Mouse (Mus musculus) macrophage (primary cell): ENCODE results near the gene Itga2b. TPM values are rescaled to one million over a fixed set of nuclear protein-coding genes. Genes with fewer than 3 reads are reported as not detected.
"Not testable (repeated sequence)": the region's sequence is repeated elsewhere in the genome, so short reads cannot be mapped to it uniquely, and the experiment has no call there.

ENCODE experiments used
- H3K27ac ChIP-seq: fragments of 350-480 bp; formaldehyde crosslinking; 2 replicates; pipeline ENCODE4 v1.9.0; 2021
- H3K36me3 ChIP-seq: fragments of 350-480 bp; formaldehyde crosslinking; 2 replicates; pipeline ENCODE4 v1.9.0; 2021; ENCODE audit errors: inconsistent target
- H3K4me3 ChIP-seq: fragments of 350-480 bp; formaldehyde crosslinking; 2 replicates; pipeline ENCODE4 v1.9.0; 2021; ENCODE audit errors: inconsistent target
- H3K79me2 ChIP-seq: fragments of 350-480 bp; formaldehyde crosslinking; 2 replicates; pipeline ENCODE4 v1.9.0; 2021; ENCODE audit errors: inconsistent target
- WGBS: methylation state at CpG from one replicate; pipeline ENCODE4 v1.1.7; 2026; ENCODE audit warnings: inconsistent platforms; ENCODE audit not compliant: missing documents; 5-methylcytosine and 5-hydroxymethylcytosine counted together
- polyA plus RNA-seq: library from polyadenylated mRNA; stranded (reverse); fragments of 250-400 nt; gene quantifications from 3 replicates; pipeline ENCODE4 v1.2.4, GENCODE M21; 2018; ENCODE audit warnings: inconsistent platforms

The Itga2b gene
- polyA plus RNA-seq, 1 experiment from 2014 or later, result 0.90 TPM

DNA sequence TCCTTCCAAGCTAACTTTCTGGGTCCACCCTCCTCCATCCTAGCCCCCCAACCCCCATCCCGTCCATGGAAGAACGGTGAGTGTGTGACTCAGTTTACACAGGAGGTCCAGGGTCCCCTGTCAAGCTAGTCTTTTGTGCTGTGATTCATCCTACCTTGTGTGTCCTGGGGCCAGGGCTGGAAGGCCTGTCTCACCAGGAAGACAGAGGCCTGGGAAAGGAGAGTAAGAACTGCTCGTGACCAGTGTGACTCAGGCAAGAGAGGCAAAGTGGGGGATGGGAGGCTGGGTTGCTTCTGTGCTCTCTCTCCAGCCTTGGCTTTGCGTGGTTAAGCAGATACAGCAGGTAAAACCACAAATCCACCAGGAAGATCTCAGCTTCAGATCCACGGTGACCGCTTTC lies 45.3 kb downstream of the Itga2b start:
- peak overlapping the region; percentile 99 for H3K27ac ChIP-seq
- peaks cover 31% of the 10 kb centered on the region for H3K79me2 ChIP-seq
- peaks cover 7% of the 10 kb centered on the region; the same call in 1 of the 2 replicates for H3K36me3 ChIP-seq
- H3K4me3 ChIP-seq, result no peak overlapping the region; the same call in 1 of the 2 replicates
- 70% methylated on average over 6 of the region's 6 CpGs for WGBS

DNA sequence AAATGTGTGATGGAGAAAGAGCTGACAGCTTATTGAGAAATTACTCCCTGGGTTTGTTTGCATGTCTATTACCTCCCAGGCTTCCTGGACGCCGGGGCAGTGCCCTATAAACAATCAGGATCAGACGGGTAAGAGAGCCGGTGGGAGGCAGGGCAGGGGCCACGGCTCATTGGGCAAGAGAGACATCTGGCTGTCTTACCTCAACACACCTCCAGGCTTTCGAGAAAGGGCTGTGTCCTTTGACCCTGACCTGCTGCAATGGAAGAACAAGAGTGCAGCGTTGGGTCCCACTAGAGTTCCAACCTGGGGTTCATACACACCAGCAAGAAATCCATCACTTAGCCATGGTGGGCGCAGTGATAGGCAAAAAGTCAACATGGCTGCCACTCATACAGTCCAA lies 48.4 kb downstream of the Itga2b start:
- Histone ChIP-seq H3K4me3 (no peak overlapping the region), H3K27ac (no peak overlapping the region), H3K36me3 (no peaks in the 10 kb centered on the region; the same call in 1 of the 2 replicates), H3K79me2 (peaks cover 5% of the 10 kb centered on the region)
- 77% methylated on average over 8 of the region's 8 CpGs for WGBS

DNA sequence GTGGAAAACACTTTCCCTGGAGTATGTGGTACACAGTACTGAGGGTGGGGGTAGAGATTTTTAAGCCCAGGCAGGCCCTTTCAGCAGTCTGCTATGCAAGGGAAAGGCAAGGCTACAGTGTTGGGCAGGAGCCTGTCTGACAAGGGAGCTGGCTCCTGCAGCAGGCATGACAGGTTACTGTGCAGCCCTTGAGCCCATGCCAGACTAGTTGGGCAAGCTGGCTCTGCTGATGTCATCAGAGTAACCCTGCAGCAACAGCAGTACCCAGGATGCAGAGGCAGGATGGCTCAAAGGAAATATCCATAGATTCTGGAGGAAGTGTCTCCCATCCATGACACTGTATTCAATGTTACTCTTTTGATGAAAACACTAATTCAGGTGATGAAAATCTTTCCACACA lies 51.0 kb downstream of the Itga2b start:
- no peak overlapping the region for H3K27ac ChIP-seq
- no peaks in the 10 kb centered on the region for H3K79me2 ChIP-seq
- no peak overlapping the region for H3K4me3 ChIP-seq
- no peaks in the 10 kb centered on the region for H3K36me3 ChIP-seq

DNA sequence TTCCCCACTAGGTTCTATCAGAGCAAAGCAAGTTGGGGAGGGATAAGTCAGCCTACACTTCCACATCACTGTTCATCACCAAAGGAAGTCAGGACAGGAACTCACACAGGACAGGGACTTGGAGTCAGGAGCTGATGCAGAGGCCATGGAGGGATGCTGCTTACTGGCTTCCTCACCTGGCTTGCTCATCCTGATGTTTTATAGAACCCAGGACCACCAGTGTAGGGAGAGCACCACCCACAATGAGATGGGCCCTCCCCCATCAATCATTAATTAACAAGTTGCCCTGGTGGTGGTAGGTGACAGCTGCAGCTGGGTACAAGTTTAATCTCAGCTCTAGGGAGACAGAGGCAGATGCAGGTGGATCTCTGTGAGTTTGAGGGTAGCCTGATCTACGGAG lies 52.8 kb downstream of the Itga2b start:
- Histone ChIP-seq H3K79me2 (no peaks in the 10 kb centered on the region), H3K36me3 (no peaks in the 10 kb centered on the region), H3K4me3 (no peak overlapping the region), H3K27ac (no peak overlapping the region)
- WGBS, result 88% methylated on average over 1 of the region's 1 CpGs

DNA sequence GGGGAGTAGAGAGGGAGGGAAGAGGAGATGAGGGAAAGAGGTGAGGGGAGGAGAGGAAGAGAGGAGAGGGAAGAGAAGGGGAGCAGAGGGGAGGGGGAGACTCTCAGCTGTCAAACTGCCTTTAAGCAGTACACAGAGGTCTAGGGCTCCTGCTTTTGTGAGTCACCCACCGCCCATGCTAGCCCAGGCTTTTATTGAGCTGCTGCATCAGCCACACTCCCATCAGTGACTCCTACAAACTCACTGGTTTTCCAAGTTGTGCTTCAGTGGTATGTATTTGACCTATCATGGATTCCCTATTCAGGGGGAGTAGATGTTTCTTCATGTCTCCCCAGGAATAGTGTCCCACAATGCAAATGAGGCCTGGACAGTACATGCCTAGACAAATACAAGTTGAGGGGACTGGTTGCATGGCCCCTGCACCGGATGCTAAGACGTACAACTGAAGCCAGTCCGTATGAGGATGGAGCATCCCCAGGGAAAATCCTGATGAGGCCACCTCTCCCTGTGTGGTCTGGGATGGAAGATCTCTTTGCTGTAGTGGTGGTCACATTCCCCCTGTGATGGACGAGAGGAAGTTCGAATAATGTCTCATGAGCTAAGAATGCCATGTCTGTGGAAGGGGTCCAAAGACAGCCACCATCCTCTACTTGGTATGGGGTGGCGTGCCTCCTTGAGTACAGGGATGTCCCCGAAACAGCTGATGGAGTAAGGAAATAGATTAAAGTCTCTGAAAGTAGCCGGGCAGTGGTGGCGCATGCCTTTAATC lies 54.7 kb downstream of the Itga2b start:
- H3K27ac ChIP-seq, result no peak overlapping the region
- 85% methylated on average over 10 of the region's 10 CpGs for WGBS
- no peaks in the 10 kb centered on the region for H3K36me3 ChIP-seq
- no peak overlapping the region for H3K4me3 ChIP-seq
- H3K79me2 ChIP-seq, result no peaks in the 10 kb centered on the region

DNA sequence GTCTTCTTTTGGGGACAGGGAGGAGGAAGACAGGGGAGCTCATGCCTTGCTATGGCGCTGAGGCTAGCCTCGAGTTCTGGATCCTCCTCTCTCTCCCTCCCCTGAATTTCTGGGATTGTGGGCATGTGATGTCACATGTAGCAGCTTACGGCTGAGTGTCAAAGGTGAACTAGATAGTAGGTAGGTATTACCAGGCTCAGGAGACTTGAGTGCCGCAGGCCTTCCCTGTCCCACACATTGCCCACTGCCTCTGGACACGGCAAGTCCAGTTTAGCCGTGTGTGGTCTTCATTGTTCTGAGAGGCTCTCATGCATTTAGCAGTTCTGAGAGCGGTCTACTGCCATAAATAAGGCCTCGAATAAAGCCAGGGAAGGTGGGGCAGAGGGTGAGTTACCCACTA lies 56.9 kb downstream of the Itga2b start:
- Histone ChIP-seq H3K36me3 (no peaks in the 10 kb centered on the region), H3K27ac (no peak overlapping the region), H3K4me3 (no peak overlapping the region), H3K79me2 (no peaks in the 10 kb centered on the region)
- WGBS, result 89% methylated on average over 8 of the region's 8 CpGs

DNA sequence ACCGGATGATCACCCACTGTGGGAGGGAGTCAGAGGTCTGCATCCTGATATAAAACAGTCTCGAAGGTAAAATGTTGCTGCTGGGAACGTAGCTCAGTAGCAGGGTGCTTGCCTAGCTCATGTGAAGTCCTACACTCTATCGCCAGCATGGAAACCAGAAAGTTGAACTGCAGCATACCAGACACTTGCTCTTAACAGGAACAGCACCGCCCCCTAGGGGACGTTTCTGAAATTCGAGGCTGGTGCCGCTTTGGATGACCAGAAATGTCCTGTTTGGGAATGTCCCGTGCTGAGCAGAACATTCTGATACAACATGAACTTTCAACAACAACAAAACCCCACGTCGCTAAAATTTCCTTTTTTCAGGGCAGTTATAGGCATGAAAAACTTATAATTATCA lies 58.2 kb downstream of the Itga2b start:
- Histone ChIP-seq H3K4me3 (no peak overlapping the region), H3K36me3 (no peaks in the 10 kb centered on the region), H3K79me2 (peaks cover 3% of the 10 kb centered on the region), H3K27ac (no peak overlapping the region)
- 13% methylated on average over 11 of the region's 11 CpGs for WGBS

DNA sequence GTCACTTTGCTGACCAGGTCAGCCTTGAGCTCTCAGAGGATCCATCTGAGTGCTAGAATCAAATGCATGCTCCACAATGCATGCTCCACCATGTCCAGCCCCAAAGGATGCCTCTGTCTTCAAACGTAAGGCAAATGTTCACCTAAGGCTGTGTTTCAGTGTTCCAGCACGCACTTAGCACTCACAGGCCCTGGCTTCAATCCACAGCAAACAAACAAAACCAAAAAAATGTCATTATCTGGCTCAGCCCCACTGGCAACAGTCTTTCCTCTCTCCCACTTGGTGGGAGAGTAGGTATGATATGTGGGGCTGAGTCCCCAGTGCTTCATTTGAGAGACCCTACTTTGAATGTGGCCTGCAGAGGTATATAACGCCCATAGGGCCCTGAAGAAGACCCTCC lies 58.9 kb downstream of the Itga2b start:
- Histone ChIP-seq H3K4me3 (no peak overlapping the region), H3K79me2 (peaks cover 10% of the 10 kb centered on the region), H3K27ac (no peak overlapping the region), H3K36me3 (no peaks in the 10 kb centered on the region)
- 89% methylated on average over 3 of the region's 3 CpGs for WGBS

DNA sequence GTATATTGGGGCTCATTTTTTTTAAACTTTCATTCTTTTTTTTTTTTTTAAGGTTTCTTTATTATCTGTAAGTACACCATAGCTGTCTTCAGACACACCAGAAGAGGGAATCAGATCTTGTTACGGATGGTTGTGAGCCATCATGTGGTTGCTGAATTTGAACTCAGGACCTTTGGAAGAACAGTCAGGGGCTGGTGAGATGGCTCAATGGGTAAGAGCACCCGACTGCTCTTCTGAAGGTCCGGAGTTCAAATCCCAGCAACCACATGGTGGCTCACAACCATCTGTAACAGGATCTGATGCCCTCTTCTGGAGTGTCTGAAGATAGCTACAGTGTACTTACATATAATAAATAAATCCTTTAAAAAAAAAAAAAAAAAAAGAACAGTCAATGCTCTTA lies 59.6 kb downstream of the Itga2b start:
- not testable (repeated sequence) for H3K36me3 ChIP-seq, H3K27ac ChIP-seq, H3K4me3 ChIP-seq
- 88% methylated on average over 1 of the region's 3 CpGs for WGBS
- peaks cover 17% of the 10 kb centered on the region for H3K79me2 ChIP-seq

DNA sequence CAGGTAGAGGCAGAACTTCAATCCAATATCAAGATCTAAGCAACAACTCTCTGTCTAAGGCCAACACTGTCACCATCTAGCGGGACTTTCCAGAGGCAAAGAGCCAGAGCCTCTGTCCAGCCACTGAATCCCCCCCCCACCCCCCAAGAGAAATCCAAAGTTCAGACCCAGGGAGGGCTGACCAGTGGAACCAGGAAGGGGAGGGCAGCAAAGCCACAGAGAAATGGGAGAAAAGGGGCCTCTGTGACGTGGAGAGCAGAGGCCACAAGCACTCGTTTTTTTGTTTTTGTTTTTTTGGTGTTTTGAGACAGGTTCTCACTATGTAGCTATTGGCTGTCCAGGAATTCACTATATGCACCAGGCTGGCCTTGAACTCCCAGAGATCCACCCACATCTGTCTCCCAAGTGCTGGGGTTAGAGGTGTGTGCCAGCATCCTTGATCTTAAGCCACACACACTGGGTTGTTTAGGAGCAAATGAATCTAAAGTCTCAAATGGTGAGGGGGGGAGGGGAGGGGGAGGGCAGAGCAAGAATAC lies 60.1 kb downstream of the Itga2b start:
- Histone ChIP-seq H3K27ac (peak overlapping the region; percentile 88; the same call in 1 of the 2 replicates), H3K36me3 (peaks cover 2% of the 10 kb centered on the region; the same call in 1 of the 2 replicates), H3K79me2 (peaks cover 17% of the 10 kb centered on the region), H3K4me3 (no peak overlapping the region)
- WGBS, result 94% methylated on average over 3 of the region's 3 CpGs

DNA sequence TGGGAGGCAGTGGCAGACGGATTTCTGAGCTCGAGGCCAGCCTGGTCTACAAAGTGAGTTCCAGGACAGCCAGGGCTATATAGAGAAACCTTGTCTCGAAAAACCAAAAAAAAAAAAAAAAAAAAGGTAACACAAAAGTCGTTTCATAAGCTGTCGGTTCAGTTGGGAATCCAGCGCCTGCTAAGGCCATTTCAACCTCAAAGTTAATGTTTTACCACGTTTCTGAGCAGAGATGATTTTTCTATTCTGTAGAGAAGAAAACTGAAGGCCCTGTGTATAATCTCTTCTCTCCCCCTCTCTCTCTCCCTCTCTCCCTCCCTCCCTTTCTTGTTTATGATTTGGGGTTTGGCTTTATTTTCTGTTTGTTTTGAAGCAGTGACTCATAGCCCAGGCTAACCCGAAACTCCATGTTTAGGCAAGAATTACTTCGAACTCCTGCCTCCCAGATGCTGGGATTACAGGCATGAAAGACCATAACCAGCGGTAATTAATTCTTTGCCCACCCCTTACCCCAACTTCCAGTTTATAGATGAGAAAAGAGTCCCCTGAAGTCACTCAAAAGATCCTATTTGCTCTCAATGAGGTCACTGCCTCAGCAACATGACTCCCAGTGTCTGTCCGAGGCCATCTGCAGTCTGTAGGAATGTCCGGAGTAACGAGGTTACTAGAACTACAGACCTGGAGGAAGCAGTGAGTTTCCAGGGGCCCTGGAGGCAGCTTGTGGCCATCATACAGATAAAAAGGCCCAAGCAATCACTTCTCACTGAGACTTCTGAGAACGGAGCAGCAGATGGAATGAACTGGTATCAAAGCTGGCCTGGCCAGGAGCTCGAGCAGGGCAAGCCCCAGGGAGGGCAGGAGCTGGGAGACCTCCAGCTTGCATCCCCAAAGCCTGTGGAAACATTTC lies 60.8 kb downstream of the Itga2b start:
- H3K79me2 ChIP-seq, result peaks cover 17% of the 10 kb centered on the region
- H3K27ac ChIP-seq, result peak overlapping the region; percentile 88
- H3K36me3 ChIP-seq, result peaks cover 9% of the 10 kb centered on the region; the same call in 1 of the 2 replicates
- peak overlapping the region; percentile 17; the same call in 1 of the 2 replicates for H3K4me3 ChIP-seq
- WGBS, result 50% methylated on average over 15 of the region's 15 CpGs

DNA sequence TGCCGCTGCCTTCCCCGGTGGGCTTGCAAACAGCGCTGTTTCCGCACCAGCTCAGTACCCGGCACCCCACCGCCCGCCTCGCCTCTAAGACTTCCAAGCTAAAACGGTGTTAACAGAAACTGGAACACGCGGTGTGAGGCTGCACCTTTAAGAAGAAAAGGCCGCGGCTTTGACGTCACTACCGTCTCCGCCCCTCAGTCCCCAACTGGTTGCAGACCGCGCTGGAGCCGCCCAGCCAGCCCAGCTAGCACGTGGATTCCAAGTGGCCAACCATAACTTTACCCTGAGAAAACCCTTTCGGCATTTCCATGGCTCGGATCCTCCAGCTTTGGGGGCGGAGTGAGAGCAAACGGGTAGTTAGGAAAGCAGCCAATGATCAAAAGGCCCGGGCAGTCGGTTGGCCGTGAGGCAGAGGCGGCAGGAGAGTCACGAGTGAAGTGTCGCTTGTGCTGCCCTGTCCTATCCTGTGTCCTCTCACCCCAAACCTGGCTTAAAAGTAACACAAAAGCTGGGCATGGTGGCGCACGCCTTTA lies 61.5 kb downstream of the Itga2b start:
- peaks cover 17% of the 10 kb centered on the region for H3K79me2 ChIP-seq
- peaks cover 17% of the 10 kb centered on the region for H3K36me3 ChIP-seq
- 1% methylated on average over 32 of the region's 32 CpGs for WGBS
- peak overlapping the region; percentile 71 for H3K4me3 ChIP-seq
- peak overlapping the region; percentile 88 for H3K27ac ChIP-seq

DNA sequence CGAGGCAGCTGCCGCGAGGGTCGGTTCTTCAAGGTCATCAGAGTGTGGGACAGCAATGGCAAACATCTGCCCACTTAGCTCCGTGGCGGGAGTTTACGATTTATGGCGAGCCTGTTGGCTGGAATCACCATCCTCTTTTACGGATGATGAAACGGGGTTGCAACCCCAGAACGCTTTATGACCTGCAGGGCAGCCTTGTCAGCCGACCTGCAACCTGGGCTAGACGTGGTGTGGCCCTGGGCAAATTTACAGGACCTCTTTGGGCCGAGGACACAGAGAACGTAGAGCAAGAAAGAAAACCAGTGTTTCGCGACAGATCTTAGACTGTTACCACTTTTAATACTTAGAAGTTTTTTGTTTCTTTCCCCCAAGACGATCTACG lies 62.1 kb downstream of the Itga2b start, which contains the start of gene Slc25a39:
Gene Slc25a39 (minus strand): TSS at position 113 of the 382 bp plus-strand sequence.
- Histone ChIP-seq H3K27ac (peak within 1 kb of the TSS; percentile 88), H3K79me2 (peaks cover 17% of the 10 kb centered on the region), H3K36me3 (peaks cover 22% of the 10 kb centered on the region), H3K4me3 (peak within 1 kb of the TSS; percentile 87)
- WGBS, result 0% methylated on average over 18 of the region's 19 CpGs
